Mouse (Mus musculus): Measurements from ENCODE around the gene Izumo1. TPM values are rescaled to one million over a fixed set of nuclear protein-coding genes. Genes with fewer than 3 reads are reported as not detected.
A peak's percentile ranks its signal among the peaks of the same experiment; 100 is the strongest.

Gene Izumo1
- 0.13 and 0.14 TPM in 2 replicates for polyA plus RNA-seq (2015; fragmentation: Nextera tagmentation; extraction: Ambion mirVana)

- 37% methylated on average over 9 of the region's 9 CpGs for WGBS
- no peak for ATAC-seq (ENCODE audit: low FRiP score, low TSS enrichment)
Observed at GRCm38 (mm10) chr7:45621443-45621842, at the start of gene Izumo1. Izumo1 (plus strand) TSS chr7:45621811.

GRCm38 (mm10) chr7:45571966-45572365 lies 49.6 kb upstream of the Izumo1 start:
- H3K36me3 ChIP-seq (ENCODE audit: insufficient read depth, low read length), result 0 out of 2 replicates have a peak, but pooled peaks cover 11% of the 10 kb centered on the region
- H3K4me3 ChIP-seq (ENCODE audit: low read length), result no peak overlapping the region
- no peaks in the 10 kb centered on the region for H3K27me3 ChIP-seq (ENCODE audit: insufficient read depth, low read length)
- no peak for ATAC-seq (ENCODE audit: low FRiP score, low TSS enrichment)
- H3K4me1 ChIP-seq (ENCODE audit: insufficient read depth, low read length), result peaks cover 62% of the 10 kb centered on the region
- no peak overlapping the region for H3K27ac ChIP-seq (ENCODE audit: low read length)
- H3K9me3 ChIP-seq (ENCODE audit: low read length), result no peaks in the 10 kb centered on the region
- H3K9ac ChIP-seq (replicated peaks; ENCODE audit: low read length), result no peak overlapping the region
- H3K4me2 ChIP-seq (replicated peaks; ENCODE audit: low read depth, low read length), result 0 out of 2 replicates have a peak overlapping the region, but pooled peaks have one; percentile 67
- WGBS, result 33% methylated on average over 1 of the region's 1 CpGs

More at GRCm38 (mm10) chr7:45621443-45621842, at the start of gene Izumo1:
- Histone ChIP-seq H3K4me1 (ENCODE audit: insufficient read depth, low read length) (peaks cover 12% of the 10 kb centered on the region), H3K4me2 (replicated peaks; ENCODE audit: low read depth, low read length) (no peak within 1 kb of the TSS), H3K36me3 (ENCODE audit: insufficient read depth, low read length) (no peaks in the 10 kb centered on the region), H3K27ac (ENCODE audit: low read length) (no peak within 1 kb of the TSS), H3K4me3 (ENCODE audit: low read length) (no peak within 1 kb of the TSS), H3K9me3 (ENCODE audit: low read length) (no peaks in the 10 kb centered on the region), H3K9ac (replicated peaks; ENCODE audit: low read length) (no peak within 1 kb of the TSS), H3K27me3 (ENCODE audit: insufficient read depth, low read length) (peaks cover 18% of the 10 kb centered on the region)

DNA sequence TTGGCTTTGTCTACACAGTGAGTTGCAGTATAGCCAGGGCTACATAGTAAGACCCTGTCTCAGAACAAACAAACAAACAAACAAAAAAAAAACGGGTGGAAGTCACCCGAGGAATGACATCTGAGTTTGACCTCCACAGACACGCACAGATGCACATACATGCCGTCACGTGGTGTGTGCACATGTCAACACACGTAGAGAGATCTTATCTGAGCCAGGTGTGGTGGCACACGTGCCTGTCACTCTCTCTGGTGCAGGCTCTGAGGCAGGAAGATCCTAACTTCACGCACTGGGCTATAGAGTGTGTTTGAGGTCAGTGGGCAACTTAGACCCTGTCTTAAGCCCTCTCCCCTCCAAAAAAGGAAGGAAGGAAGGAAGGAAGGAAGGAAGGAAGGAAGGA lies 47.7 kb upstream of the Izumo1 start:
- Histone ChIP-seq H3K9ac (replicated peaks; ENCODE audit: low read length) (no peak overlapping the region), H3K27me3 (ENCODE audit: insufficient read depth, low read length) (no peaks in the 10 kb centered on the region), H3K4me2 (replicated peaks; ENCODE audit: low read depth, low read length) (peak overlapping the region; percentile 33), H3K27ac (ENCODE audit: low read length) (peak overlapping the region; percentile 83), H3K9me3 (ENCODE audit: low read length) (no peaks in the 10 kb centered on the region), H3K4me1 (ENCODE audit: insufficient read depth, low read length) (peaks cover 46% of the 10 kb centered on the region), H3K36me3 (ENCODE audit: insufficient read depth, low read length) (peaks cover 17% of the 10 kb centered on the region; the same call in 1 of the 2 replicates), H3K4me3 (ENCODE audit: low read length) (peak overlapping the region; percentile 34)
- ATAC-seq (ENCODE audit: low FRiP score, low TSS enrichment), result no peak
- WGBS, result 51% methylated on average over 8 of the region's 8 CpGs

GRCm38 (mm10) chr7:45574472-45575379 lies 46.9 kb upstream of the Izumo1 start:
- peak overlapping the region; percentile 34 for H3K4me3 ChIP-seq (ENCODE audit: low read length)
- peak overlapping the region; percentile 83 for H3K27ac ChIP-seq (ENCODE audit: low read length)
- ATAC-seq (ENCODE audit: low FRiP score, low TSS enrichment), result peak; percentile 50
- peak overlapping the region; percentile 33 for H3K4me2 ChIP-seq (replicated peaks; ENCODE audit: low read depth, low read length)
- H3K9ac ChIP-seq (replicated peaks; ENCODE audit: low read length), result peak overlapping the region; percentile 39
- peaks cover 17% of the 10 kb centered on the region; the same call in 1 of the 2 replicates for H3K36me3 ChIP-seq (ENCODE audit: insufficient read depth, low read length)
- WGBS, result 38% methylated on average over 15 of the region's 15 CpGs
- H3K9me3 ChIP-seq (ENCODE audit: low read length), result no peaks in the 10 kb centered on the region
- no peaks in the 10 kb centered on the region for H3K27me3 ChIP-seq (ENCODE audit: insufficient read depth, low read length)
- H3K4me1 ChIP-seq (ENCODE audit: insufficient read depth, low read length), result peaks cover 43% of the 10 kb centered on the region

DNA sequence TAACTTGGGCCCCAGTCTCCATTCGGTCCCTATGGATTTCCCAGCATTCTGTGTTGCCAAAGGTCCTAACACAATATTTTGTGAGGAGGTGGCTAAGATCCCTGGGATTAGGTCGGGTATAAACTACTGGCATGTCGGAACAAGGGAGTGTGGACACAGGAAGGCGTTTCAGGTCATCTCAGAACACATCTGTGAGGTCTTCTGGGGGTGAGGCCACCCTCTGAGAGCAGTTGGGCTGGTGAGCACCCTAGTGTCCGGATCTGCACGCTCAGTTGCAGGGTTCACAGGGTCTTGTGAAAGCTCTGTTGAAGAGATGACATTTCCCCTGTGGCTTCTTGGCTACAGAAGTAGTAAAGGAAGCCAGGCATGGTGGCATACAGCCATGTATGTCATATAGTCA lies 35.7 kb upstream of the Izumo1 start:
- Histone ChIP-seq H3K36me3 (ENCODE audit: insufficient read depth, low read length) (peaks cover 31% of the 10 kb centered on the region), H3K4me3 (ENCODE audit: low read length) (no peak overlapping the region), H3K27ac (ENCODE audit: low read length) (no peak overlapping the region), H3K9me3 (ENCODE audit: low read length) (no peaks in the 10 kb centered on the region), H3K9ac (replicated peaks; ENCODE audit: low read length) (no peak overlapping the region), H3K27me3 (ENCODE audit: insufficient read depth, low read length) (no peaks in the 10 kb centered on the region), H3K4me2 (replicated peaks; ENCODE audit: low read depth, low read length) (no peak overlapping the region), H3K4me1 (ENCODE audit: insufficient read depth, low read length) (0 out of 2 replicates have a peak, but pooled peaks cover 3% of the 10 kb centered on the region)
- no peak for ATAC-seq (ENCODE audit: low FRiP score, low TSS enrichment)
- WGBS, result 88% methylated on average over 6 of the region's 6 CpGs

GRCm38 (mm10) chr7:45587631-45588592 lies 33.7 kb upstream of the Izumo1 start:
- no peaks in the 10 kb centered on the region for H3K9me3 ChIP-seq (ENCODE audit: low read length)
- H3K36me3 ChIP-seq (ENCODE audit: insufficient read depth, low read length), result peaks cover 25% of the 10 kb centered on the region
- WGBS, result 84% methylated on average over 23 of the region's 23 CpGs
- H3K4me1 ChIP-seq (ENCODE audit: insufficient read depth, low read length), result 0 out of 2 replicates have a peak, but pooled peaks cover 3% of the 10 kb centered on the region
- no peak overlapping the region for H3K4me2 ChIP-seq (replicated peaks; ENCODE audit: low read depth, low read length)
- no peak overlapping the region for H3K4me3 ChIP-seq (ENCODE audit: low read length)
- no peak overlapping the region for H3K27ac ChIP-seq (ENCODE audit: low read length)
- H3K9ac ChIP-seq (replicated peaks; ENCODE audit: low read length), result no peak overlapping the region
- no peak for ATAC-seq (ENCODE audit: low FRiP score, low TSS enrichment)
- H3K27me3 ChIP-seq (ENCODE audit: insufficient read depth, low read length), result no peaks in the 10 kb centered on the region

DNA sequence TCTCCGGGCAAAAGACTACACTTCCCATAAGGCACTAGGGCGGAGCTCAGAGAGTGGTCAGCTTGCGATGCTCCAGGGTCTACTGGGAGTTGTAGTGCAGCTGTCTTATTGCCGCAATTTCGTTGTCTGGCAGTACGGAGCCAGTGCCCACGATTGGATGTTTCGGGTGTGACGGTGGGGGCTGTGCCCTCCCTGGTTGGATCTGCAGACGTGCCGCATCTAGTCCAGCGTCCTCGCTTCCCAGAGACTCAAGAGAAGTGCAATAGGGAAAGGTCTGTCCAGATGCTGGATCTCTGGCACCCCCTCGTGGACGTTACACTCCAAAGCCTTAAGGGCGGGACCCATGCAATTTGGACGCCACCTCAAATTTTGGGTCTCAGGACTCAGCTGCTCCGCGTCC lies 32.4 kb upstream of the Izumo1 start:
- peak overlapping the region; percentile 46 for H3K9ac ChIP-seq (replicated peaks; ENCODE audit: low read length)
- no peaks in the 10 kb centered on the region for H3K27me3 ChIP-seq (ENCODE audit: insufficient read depth, low read length)
- WGBS, result 2% methylated on average over 19 of the region's 19 CpGs
- 0 out of 2 replicates have a peak, but pooled peaks cover 3% of the 10 kb centered on the region for H3K4me1 ChIP-seq (ENCODE audit: insufficient read depth, low read length)
- no peak overlapping the region for H3K27ac ChIP-seq (ENCODE audit: low read length)
- H3K4me2 ChIP-seq (replicated peaks; ENCODE audit: low read depth, low read length), result peak overlapping the region; percentile 56
- ATAC-seq (ENCODE audit: low FRiP score, low TSS enrichment), result peak; percentile 98
- H3K36me3 ChIP-seq (ENCODE audit: insufficient read depth, low read length), result peaks cover 23% of the 10 kb centered on the region
- peak overlapping the region; percentile 37 for H3K4me3 ChIP-seq (ENCODE audit: low read length)
- H3K9me3 ChIP-seq (ENCODE audit: low read length), result no peaks in the 10 kb centered on the region

DNA sequence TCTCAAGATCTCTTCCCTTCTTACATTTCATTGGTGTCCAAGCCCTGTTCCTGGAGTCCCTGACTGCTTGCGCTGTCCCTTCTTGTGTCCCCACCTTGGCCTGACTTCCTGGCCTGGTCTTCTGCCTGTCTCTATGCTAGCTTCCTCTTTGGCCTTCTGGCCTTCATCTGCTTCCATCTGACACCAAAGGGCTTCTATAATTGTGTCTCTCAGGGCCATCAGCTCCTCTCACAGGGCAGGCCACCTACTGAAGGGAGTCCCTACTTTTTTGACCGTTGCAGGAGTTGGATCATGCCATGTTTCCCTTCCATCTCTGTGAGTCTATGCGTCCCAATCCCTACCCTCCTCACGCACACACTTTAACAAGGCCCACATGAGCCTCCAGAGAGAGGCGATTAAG lies 31.7 kb upstream of the Izumo1 start:
- Histone ChIP-seq H3K36me3 (ENCODE audit: insufficient read depth, low read length) (peaks cover 15% of the 10 kb centered on the region), H3K4me1 (ENCODE audit: insufficient read depth, low read length) (0 out of 2 replicates have a peak, but pooled peaks cover 3% of the 10 kb centered on the region), H3K4me2 (replicated peaks; ENCODE audit: low read depth, low read length) (no peak overlapping the region), H3K9me3 (ENCODE audit: low read length) (no peaks in the 10 kb centered on the region), H3K27me3 (ENCODE audit: insufficient read depth, low read length) (no peaks in the 10 kb centered on the region), H3K27ac (ENCODE audit: low read length) (no peak overlapping the region), H3K4me3 (ENCODE audit: low read length) (no peak overlapping the region), H3K9ac (replicated peaks; ENCODE audit: low read length) (peak overlapping the region; percentile 46; the same call in 1 of the 2 replicates)
- no peak for ATAC-seq (ENCODE audit: low FRiP score, low TSS enrichment)
- WGBS, result 94% methylated on average over 5 of the region's 5 CpGs

DNA sequence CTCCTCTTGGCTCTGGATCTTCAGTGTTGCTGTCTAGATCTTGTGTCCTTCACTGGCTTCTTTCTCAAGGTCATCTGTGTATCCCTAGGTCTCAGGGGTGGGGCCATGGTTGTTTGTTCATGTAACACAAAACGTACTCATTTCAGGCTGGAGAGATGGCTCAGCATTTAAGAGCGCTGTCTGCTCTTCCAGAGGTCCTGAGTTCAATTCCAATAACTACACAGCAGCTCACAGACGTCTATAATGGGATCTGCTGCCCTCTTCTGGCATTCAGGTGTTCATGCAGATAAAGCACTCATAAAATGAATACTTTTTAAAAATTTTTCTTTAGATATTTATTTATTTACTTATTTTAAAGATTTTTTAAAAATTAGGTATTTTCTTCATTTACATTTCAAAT lies 30.7 kb upstream of the Izumo1 start:
- Histone ChIP-seq H3K9me3 (ENCODE audit: low read length) (no peaks in the 10 kb centered on the region), H3K36me3 (ENCODE audit: insufficient read depth, low read length) (peaks cover 7% of the 10 kb centered on the region; the same call in 1 of the 2 replicates), H3K4me1 (ENCODE audit: insufficient read depth, low read length) (0 out of 2 replicates have a peak, but pooled peaks cover 3% of the 10 kb centered on the region), H3K4me3 (ENCODE audit: low read length) (no peak overlapping the region), H3K9ac (replicated peaks; ENCODE audit: low read length) (no peak overlapping the region), H3K27me3 (ENCODE audit: insufficient read depth, low read length) (no peaks in the 10 kb centered on the region), H3K4me2 (replicated peaks; ENCODE audit: low read depth, low read length) (no peak overlapping the region), H3K27ac (ENCODE audit: low read length) (no peak overlapping the region)
- no peak for ATAC-seq (ENCODE audit: low FRiP score, low TSS enrichment)
- WGBS, result 62% methylated on average over 3 of the region's 3 CpGs
